Mouse (Mus musculus): ENCODE data around the gene Ppat. TPM values are rescaled to one million over a fixed set of nuclear protein-coding genes. Genes with fewer than 3 reads are reported as not detected.
"Not testable (repeated sequence)": the region's sequence is repeated elsewhere in the genome, so short reads cannot be mapped to it uniquely, and the experiment has no call there.

The Ppat gene
- 10 to 100 TPM; 21.5 to 23.7 TPM for total RNA-seq (2021)
- long read RNA-seq, experiment 1, transcript Ppat-202 (11 exons, 3,981 nt), result major isoform, 34 of 48 reads
- long read RNA-seq, experiment 1, partial matches to known transcripts, result 12 of 48 reads
- long read RNA-seq, experiment 1, other reads (novel, unspliced or antisense), result 2 of 48 reads
- long read RNA-seq, experiment 2, transcript Ppat-202 (11 exons, 3,981 nt), result major isoform, 30 of 38 reads
- long read RNA-seq, experiment 2, partial matches to known transcripts, result 2 of 38 reads
- long read RNA-seq, experiment 2, other reads (novel, unspliced or antisense), result 6 of 38 reads

DNA sequence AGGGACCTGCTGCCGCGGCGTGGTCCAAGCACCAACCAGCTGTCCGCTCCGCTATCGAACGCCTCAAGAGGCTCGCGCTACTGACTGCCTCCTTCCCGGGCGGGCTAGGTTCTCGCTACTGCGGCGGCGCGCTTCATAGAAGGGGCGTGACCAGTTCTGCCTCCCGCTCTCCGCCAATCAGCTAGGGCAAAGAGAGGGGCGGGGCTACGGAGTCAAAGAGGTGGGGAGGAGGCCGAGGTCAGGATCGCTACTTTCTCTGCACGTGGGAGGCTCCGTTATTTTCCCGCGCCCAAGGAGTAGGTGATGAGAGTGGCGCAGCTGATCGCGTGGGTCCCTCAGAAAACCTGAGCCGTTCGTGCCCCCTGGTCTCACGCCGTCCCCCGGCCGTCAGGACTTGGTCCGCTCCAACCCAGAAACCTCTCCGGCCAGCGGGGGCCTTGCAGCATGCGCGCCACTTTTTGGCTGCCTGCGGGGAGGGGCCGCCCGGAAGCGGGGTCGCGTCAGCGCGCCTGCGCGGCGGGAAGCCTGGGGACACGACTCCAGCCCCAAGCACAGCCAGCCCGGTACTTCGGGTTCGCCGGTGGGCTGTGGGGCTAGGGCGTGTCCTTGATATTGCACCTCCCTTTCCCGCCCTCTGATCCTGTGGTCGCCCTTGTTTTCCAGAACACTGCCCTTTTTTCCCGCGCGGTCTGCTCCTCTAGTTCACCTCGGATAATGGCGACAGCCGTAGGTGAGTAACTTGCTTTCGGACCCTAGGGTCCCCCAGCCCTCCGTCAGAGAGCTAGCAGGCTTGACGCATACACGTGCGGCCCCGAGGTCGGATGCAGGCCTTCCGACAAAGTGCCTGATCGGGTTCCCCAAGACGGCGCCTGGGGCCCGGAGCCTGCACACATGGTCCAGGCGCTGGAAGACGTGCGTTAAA, at the start of gene Ppat, which contains the start of gene Paics:
TSS of gene Ppat (minus strand) at position 473 of the 922 bp plus-strand sequence.
TSS of gene Paics (plus strand) at position 202 of the 922 bp plus-strand sequence.
- DNase-seq (ENCODE audit: low spot score), result peak; percentile 99

DNA sequence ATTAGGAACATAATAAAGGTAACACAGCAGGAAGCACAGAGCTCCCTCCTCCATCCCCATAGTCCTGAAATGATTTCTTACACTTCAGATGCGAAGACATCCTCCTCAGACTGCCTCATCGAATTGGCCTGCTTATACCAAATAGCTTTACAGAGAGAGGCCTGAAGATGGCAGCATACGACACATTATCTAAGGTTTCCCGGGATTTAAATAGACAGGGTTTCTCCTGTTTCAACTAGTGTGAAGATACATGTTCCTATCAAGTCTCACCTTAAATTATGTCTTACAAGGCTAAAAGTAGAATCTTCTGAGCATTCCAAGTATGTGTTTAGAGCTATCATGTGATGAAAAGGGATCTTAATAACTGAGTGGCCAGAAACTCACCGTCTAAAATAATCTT, 47.0 kb upstream of the Ppat start:
- DNase-seq (ENCODE audit: low spot score), result peak; percentile 50

DNA sequence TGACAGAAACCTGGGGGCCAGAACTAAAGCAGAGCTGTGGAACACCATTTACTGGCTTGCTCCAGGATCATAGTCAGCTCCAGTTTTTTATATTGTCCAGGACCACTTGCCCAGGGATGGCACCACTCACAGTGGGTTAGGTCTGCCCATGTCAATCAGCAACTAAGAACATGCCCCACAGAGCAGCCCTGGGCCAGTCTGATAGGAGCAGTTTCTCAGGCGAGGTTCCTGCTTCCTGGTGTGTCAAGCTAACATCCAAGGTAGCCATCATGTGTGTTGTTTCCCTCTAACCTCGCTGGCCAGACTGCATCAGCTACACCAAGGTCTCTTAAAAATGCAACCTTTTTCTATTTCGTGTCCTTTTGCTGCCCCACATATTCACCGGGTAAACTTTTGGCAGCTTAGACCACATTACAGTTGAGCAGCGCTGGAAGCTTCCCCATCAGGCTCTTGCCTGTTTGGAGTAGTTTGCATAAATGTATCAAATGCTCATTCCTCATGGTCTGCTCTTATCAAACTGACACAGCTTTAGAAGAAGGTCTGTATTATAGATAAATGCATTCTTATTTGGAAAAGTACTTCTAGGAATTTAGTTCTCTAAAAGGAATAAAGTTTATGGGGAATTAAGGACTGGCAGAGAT, 41.9 kb upstream of the Ppat start:
- no peak for DNase-seq (ENCODE audit: low spot score)

DNA sequence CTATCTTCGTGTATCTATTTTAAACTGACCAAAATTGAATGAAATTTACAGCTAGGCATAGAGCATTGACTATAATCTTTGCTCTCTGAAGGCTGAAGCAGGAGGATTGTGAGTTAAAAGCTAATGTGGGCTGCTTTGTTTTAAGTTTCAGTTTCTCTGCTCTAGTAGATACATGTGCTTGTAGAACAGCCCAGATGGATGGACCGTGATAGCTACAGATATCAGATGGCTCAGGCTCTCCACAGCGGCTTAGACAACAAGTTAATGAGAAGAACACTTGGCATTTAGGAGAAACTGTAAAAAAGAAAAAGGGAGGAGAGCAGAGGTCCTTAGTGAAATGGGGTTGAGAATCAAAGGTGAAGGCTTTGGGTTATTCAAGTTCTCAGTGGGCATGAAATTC, 39.4 kb upstream of the Ppat start:
- DNase-seq (ENCODE audit: low spot score), result no peak

DNA sequence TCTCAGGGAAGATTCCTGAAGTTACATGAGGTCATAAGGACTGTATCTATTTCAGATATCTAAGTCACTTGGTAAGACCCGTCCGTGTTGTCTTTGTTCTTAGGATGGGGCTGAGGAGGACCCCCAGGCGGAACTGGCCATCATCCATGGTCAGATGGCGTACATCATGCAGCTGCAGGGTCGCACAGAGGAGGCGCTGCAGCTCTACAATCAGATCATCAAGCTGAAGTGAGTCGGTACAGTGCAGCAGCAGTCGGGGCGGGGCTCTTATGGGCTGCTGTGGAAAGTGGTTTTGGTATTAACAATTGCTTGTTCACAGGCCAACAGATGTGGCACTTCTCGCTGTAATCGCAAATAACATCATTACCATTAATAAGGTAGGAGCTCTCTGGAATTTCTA, 32.6 kb upstream of the Ppat start:
- DNase-seq (ENCODE audit: low spot score), result no peak

DNA sequence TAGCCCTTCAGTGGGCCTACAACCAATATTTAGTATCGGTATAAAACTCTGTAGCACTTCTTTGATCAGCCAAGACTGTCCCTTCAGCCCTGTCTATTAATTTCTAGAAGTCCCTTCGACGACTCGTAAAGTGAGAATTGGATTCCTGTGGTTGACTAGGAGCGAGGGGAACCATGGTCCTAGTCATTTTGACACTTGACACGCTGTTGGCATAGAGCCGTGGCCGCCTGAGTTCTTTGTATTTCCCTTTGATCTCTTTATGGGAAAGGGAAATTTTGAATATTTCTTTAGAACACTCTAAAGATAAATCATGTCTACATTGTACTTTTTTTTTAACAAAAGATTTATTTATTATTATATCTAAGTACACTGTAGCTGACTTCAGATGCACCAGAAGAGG, 24.4 kb upstream of the Ppat start:
- DNase-seq (ENCODE audit: low spot score), result no peak

DNA sequence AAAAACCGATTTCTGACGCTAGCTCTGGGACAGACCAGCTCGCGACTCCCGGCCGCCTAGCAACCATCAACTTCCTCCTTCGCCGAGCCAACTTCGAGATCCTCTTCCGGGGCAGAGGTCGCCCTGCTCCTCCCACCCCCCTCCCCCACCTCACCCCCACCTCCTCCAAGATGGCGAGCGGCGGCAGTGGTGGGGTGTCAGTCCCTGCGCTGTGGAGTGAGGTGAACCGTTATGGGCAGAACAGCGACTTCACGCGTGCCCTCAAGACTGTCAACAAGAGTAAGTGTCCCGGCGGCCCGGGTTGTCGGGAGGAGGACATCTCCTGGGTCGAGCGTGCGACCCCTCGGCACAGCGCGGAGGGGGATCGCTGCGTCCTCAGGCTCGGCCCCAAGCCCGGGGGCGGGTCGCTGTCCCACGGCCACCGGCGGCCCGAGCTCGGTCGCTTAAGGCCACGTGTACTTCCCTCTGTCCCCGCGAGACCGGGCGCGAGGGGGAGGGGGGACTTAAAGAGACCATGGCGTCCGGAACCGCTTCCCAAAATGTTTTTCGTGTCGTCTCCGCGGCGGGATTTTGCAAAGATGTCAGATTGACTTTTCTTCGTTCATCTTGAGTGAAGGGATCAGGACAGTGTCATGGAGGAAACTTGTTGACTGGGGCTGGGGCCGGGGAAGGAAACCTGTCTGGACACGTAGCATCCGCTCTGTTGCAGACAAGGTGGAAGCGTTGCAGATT, 23.3 kb upstream of the Ppat start, which contains the start of gene Srp72:
TSS of gene Srp72 (plus strand) at position 130 of the 732 bp plus-strand sequence.
- peak; percentile 83 for DNase-seq (ENCODE audit: low spot score)

DNA sequence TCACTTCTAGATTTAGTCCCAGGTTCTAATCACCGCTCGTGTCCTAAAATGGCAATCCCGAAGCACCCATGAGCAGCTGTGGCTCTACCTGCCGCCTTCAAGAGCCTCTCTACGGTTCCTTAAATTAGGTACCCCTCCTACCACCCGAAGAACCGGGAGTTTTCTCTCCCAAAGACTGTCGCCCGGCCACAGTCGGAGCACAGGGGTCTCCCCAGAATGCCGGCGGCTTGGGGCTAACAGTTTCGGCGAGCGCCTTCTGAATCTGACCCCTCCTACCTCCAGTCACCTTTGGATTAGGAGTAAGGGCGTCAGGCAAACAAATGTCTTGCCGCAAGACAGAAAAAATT, 22.8 kb upstream of the Ppat start:
- DNase-seq (ENCODE audit: low spot score), result no peak

DNA sequence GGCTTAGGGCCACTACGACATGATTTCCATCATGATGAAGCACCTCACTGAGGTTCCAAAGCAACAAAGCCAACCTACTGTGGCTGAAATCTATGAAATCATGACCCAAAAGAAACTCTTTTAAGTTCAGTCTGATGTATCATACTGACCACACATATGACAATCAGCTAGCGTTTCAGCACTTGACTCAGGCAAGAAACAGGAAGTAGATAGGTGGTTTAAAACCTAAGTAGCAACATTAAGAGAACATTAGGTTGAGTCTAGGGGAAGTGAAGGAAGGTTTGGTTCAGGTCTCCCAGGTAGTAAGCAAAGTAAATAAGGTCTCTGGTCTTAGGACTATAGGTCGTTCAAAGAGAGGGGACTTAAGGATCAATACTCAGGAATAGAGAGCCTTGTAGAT, 22.1 kb upstream of the Ppat start:
- DNase-seq (ENCODE audit: low spot score), result no peak

DNA sequence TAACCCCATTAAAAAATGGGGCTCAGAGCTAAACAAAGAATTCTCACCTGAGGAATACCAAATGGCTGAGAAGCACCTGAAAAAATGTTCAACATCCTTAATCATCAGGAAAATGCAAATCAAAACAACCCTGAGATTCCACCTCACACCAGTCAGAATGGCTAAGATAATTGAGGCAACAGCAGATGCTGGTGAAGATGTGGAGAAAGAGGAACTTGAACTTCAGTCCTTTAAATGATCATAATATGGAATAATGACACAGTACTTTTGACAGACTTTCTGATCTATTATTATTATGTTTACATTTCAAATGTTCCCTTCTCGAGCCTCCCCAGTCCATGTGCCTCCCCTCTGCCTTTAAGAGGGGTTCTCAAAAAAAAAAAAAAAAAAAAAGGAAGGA, 19.7 kb upstream of the Ppat start:
- DNase-seq (ENCODE audit: low spot score), result not testable (repeated sequence)

DNA sequence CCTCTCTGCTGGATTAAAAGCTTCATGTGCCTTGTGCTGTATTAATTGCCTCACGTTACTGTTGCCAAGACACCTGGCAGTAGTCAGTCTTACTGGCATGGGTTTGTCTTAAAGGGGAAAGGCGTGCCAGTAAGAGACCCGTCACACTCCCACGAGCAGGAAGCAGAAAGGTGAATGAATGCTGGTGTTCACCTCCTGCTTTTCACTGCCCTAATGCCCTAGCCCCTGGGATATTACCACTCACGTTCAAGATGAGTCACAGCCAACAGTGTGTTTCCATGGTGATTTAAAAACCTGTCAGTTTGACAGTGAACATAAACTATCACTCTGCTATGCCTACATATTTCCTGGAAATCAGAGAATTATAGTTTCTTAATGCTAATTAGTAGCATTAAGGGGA, 17.9 kb upstream of the Ppat start:
- DNase-seq (ENCODE audit: low spot score), result no peak

DNA sequence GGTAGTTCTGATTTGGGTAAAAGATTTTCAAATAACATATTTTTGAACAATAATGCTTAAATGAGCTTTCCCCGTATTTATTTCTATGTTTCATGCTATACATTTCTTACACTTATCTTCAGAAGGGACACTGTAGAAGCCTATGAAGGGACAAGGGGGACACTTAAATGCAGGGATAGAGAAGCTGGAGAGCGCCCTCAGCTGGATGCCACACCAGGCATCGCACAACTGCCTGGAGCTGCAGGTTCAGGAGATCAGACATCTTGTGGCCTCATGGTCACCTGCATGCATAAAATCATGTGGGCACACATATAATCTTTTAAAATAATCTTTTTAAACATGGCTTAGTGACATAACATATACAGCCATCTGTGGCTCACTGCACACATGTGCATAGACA, 13.3 kb upstream of the Ppat start:
- no peak for DNase-seq (ENCODE audit: low spot score)

DNA sequence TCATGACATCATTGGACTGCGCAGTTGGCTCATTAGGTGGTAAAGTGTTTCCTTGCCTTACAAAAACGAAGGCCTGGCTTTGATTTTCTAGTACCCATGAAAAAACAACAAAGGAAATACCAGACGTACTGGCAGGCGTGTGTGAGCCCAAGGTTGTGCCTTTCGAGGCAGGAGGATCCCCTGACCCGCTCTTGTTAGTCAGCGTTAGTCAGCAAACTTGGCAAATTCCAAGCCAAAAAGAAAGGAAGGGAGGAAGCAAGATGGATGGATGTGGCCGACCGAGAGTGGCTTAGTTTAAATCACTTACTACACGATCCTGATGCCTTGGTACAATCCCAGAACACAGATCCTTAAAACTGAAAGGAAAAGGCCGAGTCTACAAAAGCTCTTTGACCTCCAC, 11.2 kb upstream of the Ppat start:
- DNase-seq (ENCODE audit: low spot score), result no peak

DNA sequence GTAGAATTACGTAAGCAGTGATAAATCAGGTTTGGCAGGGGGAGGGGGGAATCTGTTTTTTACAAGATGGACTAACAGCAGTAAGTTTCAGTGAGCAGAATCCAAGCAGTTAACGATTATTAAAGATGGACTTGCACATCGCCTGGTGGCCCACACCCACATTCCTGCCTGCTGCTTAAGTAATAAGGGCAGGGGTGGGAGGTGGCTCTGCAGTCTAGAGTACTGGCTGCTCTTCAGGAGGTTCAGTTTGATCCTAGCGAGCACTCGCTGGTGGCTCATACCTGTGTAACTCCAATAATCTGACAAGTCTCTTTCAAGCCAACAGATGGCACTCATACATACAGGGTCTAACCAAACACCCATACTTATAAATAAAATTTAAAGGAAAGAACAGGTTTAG, 8.2 kb upstream of the Ppat start:
- DNase-seq (ENCODE audit: low spot score), result no peak

DNA sequence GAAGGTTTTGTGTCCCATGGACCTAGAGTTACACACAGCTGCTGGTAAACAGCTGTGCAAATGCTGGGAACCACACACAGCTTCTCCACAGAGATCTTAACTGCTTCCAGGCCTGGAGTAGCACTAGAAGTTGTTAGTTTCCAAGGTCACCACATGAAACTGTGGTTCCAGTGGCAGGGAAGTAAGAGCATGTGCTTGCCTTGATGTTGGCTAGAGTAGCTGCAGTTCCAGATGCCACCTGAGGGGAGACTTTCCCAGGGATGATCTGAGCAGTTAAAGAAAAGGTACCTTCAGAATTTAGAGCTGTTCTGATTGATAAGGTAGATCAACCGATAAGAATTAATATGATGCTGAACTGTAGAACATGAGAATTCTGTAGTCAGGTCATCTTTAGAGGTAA, 6.6 kb upstream of the Ppat start:
- no peak for DNase-seq (ENCODE audit: low spot score)

DNA sequence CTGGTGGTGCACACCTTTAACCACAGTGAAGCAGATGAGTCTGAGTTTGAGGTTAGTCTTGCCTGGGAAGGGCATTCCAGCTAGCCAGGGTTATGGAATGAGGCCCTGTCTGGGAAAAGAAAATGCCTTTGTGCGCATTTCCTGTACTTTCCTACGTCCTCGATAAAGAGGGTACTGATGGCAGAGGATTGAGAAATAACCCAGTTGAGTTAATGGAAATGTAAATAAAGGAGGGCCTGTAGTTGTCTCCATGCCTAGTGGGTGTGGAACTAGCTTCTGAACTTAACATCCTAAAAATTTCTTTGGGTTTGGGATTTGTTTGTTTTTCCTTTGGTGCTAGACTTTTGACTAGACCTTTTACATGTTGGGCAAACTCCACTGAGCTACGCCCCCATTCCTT, 4.1 kb upstream of the Ppat start:
- DNase-seq (ENCODE audit: low spot score), result no peak

DNA sequence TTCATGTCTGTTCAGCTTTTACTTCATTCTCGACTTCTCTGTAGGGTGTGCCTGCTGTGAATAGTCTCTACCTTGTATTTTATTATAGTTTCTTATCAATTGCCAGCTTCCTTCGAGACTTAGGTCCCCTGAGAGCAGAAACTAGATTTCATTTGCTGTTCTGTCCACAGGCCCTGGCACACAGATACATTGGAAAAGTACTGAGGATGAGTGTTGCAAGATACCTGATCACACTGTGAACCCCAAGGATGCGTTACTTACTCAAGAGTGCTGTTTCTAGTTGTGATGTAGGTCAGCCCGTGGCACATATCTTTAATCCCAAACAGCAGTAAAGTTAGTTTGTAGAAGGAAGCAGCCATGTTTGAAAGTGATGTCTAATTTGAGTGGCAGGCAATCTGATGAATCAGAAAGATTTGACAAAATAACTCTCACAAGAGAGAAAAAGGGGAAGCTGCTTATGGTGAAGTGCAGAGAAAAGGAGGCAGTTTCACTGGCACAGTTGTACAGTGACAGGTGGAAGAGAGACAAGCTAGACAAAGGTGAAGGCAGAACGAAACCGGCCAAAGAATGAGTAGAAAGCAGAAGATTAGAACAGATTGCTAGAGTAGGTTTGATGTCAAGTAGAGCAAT, 3.0 kb upstream of the Ppat start:
- DNase-seq (ENCODE audit: low spot score), result no peak

DNA sequence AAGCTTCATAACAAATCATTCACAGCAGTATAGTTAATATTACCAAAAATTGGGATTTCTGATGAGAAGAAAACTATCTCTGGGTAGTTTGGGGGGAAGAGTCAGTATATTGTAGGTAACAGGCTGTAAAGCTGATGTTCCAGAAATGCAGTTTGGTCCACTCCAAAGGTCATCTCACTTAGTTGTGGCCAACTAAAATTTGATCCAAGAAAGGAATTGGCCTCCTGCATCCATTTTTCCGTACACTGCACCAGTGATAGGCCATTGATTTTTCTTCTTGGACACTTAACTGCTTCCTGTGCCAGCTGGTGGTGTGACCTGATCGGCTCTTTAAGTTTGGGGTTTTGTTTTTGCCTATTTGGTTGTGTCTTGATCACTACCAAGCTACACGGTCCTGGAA, 2.4 kb upstream of the Ppat start:
- DNase-seq (ENCODE audit: low spot score), result no peak

DNA sequence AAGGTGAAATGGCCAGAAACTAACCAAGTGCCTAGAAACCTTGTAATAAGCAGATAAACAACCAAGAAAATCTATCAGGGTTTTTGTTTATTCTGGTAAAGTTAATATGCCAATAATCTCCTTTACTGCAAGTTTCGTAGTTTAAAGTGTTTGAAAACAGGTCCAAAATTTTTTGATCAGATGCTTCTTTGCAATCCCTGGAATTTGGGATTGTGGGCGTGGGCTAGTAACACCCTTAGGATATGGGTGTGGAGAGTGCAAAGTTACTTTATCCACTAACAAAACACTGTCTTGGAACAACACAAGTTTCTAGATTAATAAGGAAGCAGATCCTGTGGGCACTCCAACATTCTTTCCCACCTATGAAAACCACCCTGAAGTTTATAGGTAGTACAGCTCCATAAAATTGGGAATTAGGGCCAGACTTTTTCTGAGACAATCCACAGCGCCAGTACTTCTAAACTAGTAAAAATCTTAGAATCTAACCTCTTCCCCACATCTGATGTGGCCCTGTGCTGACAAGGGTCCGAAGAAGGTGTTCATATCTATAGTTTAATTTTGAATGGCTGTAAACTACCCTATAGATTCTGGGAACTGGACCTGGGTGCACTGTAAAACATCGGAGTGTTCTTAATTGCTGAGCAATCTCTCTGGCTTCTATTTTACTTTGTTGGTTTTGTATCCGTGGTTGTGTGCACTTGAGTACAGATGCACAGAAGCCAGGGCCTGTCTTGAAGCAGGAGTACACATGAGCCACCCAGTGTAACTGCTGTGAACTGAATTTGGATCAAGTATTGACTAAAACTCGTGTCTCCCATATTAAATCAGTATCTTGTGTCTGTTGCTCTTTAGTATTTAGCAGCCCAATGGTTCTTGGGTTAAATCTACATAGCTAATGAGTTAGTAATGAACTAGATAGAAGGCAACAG, 998 bp upstream of the Ppat start:
- DNase-seq (ENCODE audit: low spot score), result no peak
